Mouse (Mus musculus) adrenal gland, postnatal 0 days (tissue): Measurements from ENCODE around the gene Tmem266. TPM values are rescaled to one million over a fixed set of nuclear protein-coding genes. Genes with fewer than 3 reads are reported as not detected.

Source experiments
- polyA plus RNA-seq: library from polyadenylated mRNA; unstranded; fragments of >200 nt; fragmentation: Nextera tagmentation; extraction: Ambion mirVana; gene quantifications from 2 replicates; pipeline ENCODE4 v1.2.1, GENCODE M21; 2015

The Tmem266 gene
- polyA plus RNA-seq: 0.39 and 0.50 TPM in 2 replicates

GRCm38 (mm10) chr9:55326515-55327233 is at the start of gene Tmem266, which contains the start of gene Nrg4:
Gene Tmem266, plus strand, starts transcription at chr9:55326913.
Gene Nrg4, minus strand, starts transcription at chr9:55326844.

Other genes with a start within 250 kb of the Tmem266 start
- gene Ube2q2, start 178.1 kb upstream of the Tmem266 start, polyA plus RNA-seq: 22.0 and 27.9 TPM in 2 replicates
- gene Fbxo22, start 118.0 kb upstream of the Tmem266 start, polyA plus RNA-seq: 28.9 and 37.8 TPM in 2 replicates
- 1.1 and 2.1 TPM in 2 replicates for gene Nrg4, start 69 bp upstream of the Tmem266 start, polyA plus RNA-seq
- 299 and 578 TPM in 2 replicates for gene Etfa, start 185.3 kb downstream of the Tmem266 start, polyA plus RNA-seq
- not detected in 2 replicates for gene Isl2, start 211.8 kb downstream of the Tmem266 start, polyA plus RNA-seq